Mouse (Mus musculus) retina, adult 2 months (tissue): ENCODE data around the gene Ube2n.

Experiments
- DNase-seq: peaks from one replicate; pipeline ENCODE4 v3.0.0-alpha.2; 2012; ENCODE audit warnings: low read depth, low spot score

The Ube2n gene

GRCm38 (mm10) chr10:95514656-95515292, at the start of gene Ube2n:
Ube2n (plus strand) TSS chr10:95515145.
- DNase-seq = peak; percentile 93

GRCm38 (mm10) chr10:95465485-95465896, 49.5 kb upstream of the Ube2n start:
- DNase-seq = no peak

- no peak for DNase-seq
Measured at GRCm38 (mm10) chr10:95468894-95469293, 46.1 kb upstream of the Ube2n start.

- no peak for DNase-seq
Measured at GRCm38 (mm10) chr10:95471186-95471585, 43.8 kb upstream of the Ube2n start.

GRCm38 (mm10) chr10:95471889-95472547, 42.9 kb upstream of the Ube2n start:
- no peak for DNase-seq

GRCm38 (mm10) chr10:95475923-95476322, 39.0 kb upstream of the Ube2n start:
- peak; percentile 50 for DNase-seq

GRCm38 (mm10) chr10:95477516-95477915, 37.4 kb upstream of the Ube2n start:
- no peak for DNase-seq

GRCm38 (mm10) chr10:95489653-95490052, 25.3 kb upstream of the Ube2n start:
- DNase-seq = no peak

- no peak for DNase-seq
Measured at GRCm38 (mm10) chr10:95494268-95494667, 20.7 kb upstream of the Ube2n start.

GRCm38 (mm10) chr10:95501033-95501432, 13.9 kb upstream of the Ube2n start:
- DNase-seq = no peak

GRCm38 (mm10) chr10:95501463-95502081, 13.4 kb upstream of the Ube2n start, which contains the start of gene Mrpl42:
Mrpl42 (minus strand) TSS chr10:95501940.
- DNase-seq = peak; percentile 76

- DNase-seq = no peak
Measured at GRCm38 (mm10) chr10:95503443-95504235, 11.3 kb upstream of the Ube2n start.

- DNase-seq = no peak
Measured at GRCm38 (mm10) chr10:95504341-95504740, 10.6 kb upstream of the Ube2n start.

- DNase-seq = no peak
Measured at GRCm38 (mm10) chr10:95508126-95508525, 6.8 kb upstream of the Ube2n start.

GRCm38 (mm10) chr10:95508793-95509192, 6.2 kb upstream of the Ube2n start:
- no peak for DNase-seq

GRCm38 (mm10) chr10:95509263-95509662, 5.7 kb upstream of the Ube2n start:
- no peak for DNase-seq

GRCm38 (mm10) chr10:95512635-95513034, 2.3 kb upstream of the Ube2n start:
- DNase-seq = no peak

GRCm38 (mm10) chr10:95513768-95514556, 983 bp upstream of the Ube2n start:
- no peak for DNase-seq

GRCm38 (mm10) chr10:95515293-95515931, 467 bp downstream of the Ube2n start:
- no peak for DNase-seq

- no peak for DNase-seq
Measured at GRCm38 (mm10) chr10:95517656-95518055, 2.7 kb downstream of the Ube2n start.
